Mouse (Mus musculus) heart, embryonic 11.5 days (tissue): ENCODE data around the gene Ezr. TPM values are rescaled to one million over a fixed set of nuclear protein-coding genes. Genes with fewer than 3 reads are reported as not detected.
A peak's percentile ranks its signal among the peaks of the same experiment; 100 is the strongest.

Experiments used
- ATAC-seq: fragments of 200-750 bp; cut with Nextera tagmentation; replicated peaks from 2 replicates; pipeline ENCODE4 v1.8.0; 2017; ENCODE audit warnings: moderate library complexity; ENCODE audit not compliant: insufficient number of reproducible peaks, low FRiP score, low TSS enrichment
- H3K27ac ChIP-seq: fragments of 300-500 bp; sonication (generic); 2 replicates; pipeline ENCODE4 v1.5.1; 2014; ENCODE audit warnings: mild to moderate bottlenecking, low read depth, low read length
- H3K27me3 ChIP-seq: fragments of 300-500 bp; sonication (generic); 2 replicates; pipeline ENCODE4 v1.6.1; 2014; ENCODE audit warnings: mild to moderate bottlenecking, low read length, mixed read lengths; ENCODE audit not compliant: control insufficient read depth, insufficient read depth
- H3K36me3 ChIP-seq: fragments of 300-500 bp; sonication (generic); 2 replicates; pipeline ENCODE4 v1.6.1; 2014; ENCODE audit warnings: mild to moderate bottlenecking, low read length, moderate library complexity, mixed read lengths; ENCODE audit not compliant: control insufficient read depth, insufficient read depth
- H3K4me1 ChIP-seq: fragments of 300-500 bp; sonication (generic); 2 replicates; pipeline ENCODE4 v1.6.1; 2014; ENCODE audit warnings: low read length; ENCODE audit not compliant: control insufficient read depth, insufficient read depth
- H3K4me2 ChIP-seq: fragments of 300-500 bp; sonication (generic); 2 replicates; pipeline ENCODE4 v1.6.1; 2014; ENCODE audit warnings: mild to moderate bottlenecking, moderate library complexity
- H3K4me3 ChIP-seq: fragments of 300-500 bp; sonication (generic); 2 replicates; pipeline ENCODE4 v1.5.1; 2014; ENCODE audit warnings: low read depth, low read length
- H3K9ac ChIP-seq: fragments of 300-500 bp; sonication (generic); 2 replicates; pipeline ENCODE4 v1.6.1; 2014; ENCODE audit warnings: mild to moderate bottlenecking, low read depth, low read length, moderate library complexity
- H3K9me3 ChIP-seq: fragments of 300-500 bp; sonication (generic); replicated peaks from 2 replicates; pipeline ENCODE4 v1.6.1; 2016; ENCODE audit warnings: low read length; ENCODE audit not compliant: control insufficient read depth
- WGBS: fragments of 180-500 bp; shearing (Covaris S2); extraction: QIAGEN DNeasy Blood & Tissue Kit; methylation state at CpG from one replicate; pipeline ENCODE4 v1.1.7; 2014; ENCODE audit not compliant: insufficient replicate concordance; 5-methylcytosine and 5-hydroxymethylcytosine counted together
- polyA plus RNA-seq: library from polyadenylated mRNA; unstranded; fragments of >200 nt; fragmentation: Nextera tagmentation; extraction: Ambion mirVana; gene quantifications from 2 replicates; pipeline ENCODE4 v1.2.1, GENCODE M21; 2014

The Ezr gene
- polyA plus RNA-seq, 1 experiment from 2014 or later, result 89.2 TPM

DNA sequence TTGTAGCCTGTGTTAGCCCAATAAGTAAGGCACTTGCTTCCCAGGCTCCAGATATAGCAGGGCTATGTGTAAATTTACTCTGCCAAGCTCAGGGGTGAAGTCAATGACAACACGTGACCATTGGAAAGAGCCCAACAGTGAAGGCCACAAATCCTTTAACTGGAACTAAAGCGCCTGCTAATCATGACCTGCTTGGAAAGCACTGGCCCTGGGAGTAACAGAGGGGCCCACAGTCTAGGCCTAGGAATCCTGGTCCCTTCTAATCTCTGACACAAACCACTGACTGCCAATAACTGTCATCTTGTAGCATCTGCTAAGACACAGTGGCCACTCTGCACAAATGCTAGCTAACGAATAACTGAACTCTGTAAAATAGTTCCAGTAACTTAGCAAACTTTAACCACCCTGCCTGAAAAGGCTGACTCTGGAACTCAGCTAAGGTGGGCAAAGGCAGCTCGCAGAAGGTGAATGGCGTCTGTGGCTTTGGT is 14.2 kb downstream of the Ezr start:
- Histone ChIP-seq H3K4me1 (peaks cover 59% of the 10 kb centered on the region), H3K27me3 (no peaks in the 10 kb centered on the region), H3K4me3 (no peak overlapping the region), H3K9ac (no peak overlapping the region), H3K27ac (peak overlapping the region; percentile 31), H3K36me3 (no peaks in the 10 kb centered on the region), H3K4me2 (no peak overlapping the region), H3K9me3 (no peaks in the 10 kb centered on the region)
- 77% methylated on average over 5 of the region's 5 CpGs for WGBS
- no peak for ATAC-seq

DNA sequence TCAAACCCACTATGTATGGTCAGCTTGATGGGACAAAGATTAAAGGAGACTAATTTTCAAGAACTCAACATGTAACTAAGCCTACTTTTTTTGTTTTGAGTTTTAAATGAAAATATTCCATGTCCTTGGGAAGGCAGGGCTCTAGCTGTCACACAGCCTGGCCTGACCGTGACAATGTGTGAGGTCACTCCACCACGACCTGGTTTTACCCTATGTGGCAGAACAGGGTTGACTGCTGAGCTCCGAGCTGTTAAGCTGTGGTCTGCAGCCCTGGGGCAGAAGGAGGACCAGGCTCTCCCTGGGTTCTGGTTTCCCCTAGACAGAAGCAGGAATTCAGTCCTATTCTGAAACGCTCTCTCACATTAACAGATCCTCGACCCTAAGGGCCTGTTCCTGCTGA is 14.8 kb downstream of the Ezr start:
- no peak overlapping the region for H3K4me2 ChIP-seq
- ATAC-seq, result no peak
- H3K9me3 ChIP-seq, result no peaks in the 10 kb centered on the region
- no peaks in the 10 kb centered on the region for H3K36me3 ChIP-seq
- no peak overlapping the region for H3K4me3 ChIP-seq
- H3K9ac ChIP-seq, result no peak overlapping the region
- WGBS, result 51% methylated on average over 5 of the region's 5 CpGs
- peak overlapping the region; percentile 31 for H3K27ac ChIP-seq
- no peaks in the 10 kb centered on the region for H3K27me3 ChIP-seq
- peaks cover 64% of the 10 kb centered on the region for H3K4me1 ChIP-seq

DNA sequence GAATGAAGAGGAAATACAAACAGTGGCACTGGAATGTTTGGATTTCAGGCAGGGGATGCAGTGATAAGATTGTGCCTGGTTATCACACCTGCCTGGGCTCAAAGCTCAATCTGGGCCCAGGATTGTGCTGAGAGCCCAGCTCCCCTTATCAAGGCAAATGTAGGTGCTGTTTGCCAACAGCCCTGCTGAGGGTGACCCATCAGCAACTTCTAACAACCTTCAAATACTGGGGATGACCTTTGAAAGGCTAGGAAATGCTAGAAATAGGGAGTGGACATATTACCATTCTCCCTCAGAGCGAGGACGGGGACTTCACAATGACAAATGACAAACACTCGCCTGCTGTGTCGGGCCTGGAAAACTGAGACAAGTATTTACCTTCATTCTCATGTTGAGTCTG is 15.8 kb downstream of the Ezr start:
- Histone ChIP-seq H3K4me3 (no peak overlapping the region), H3K4me1 (peaks cover 62% of the 10 kb centered on the region), H3K9ac (no peak overlapping the region), H3K27ac (peak overlapping the region; percentile 69; the same call in 1 of the 2 replicates), H3K9me3 (no peaks in the 10 kb centered on the region), H3K4me2 (no peak overlapping the region), H3K36me3 (no peaks in the 10 kb centered on the region), H3K27me3 (no peaks in the 10 kb centered on the region)
- no peak for ATAC-seq
- 66% methylated on average over 4 of the region's 4 CpGs for WGBS

DNA sequence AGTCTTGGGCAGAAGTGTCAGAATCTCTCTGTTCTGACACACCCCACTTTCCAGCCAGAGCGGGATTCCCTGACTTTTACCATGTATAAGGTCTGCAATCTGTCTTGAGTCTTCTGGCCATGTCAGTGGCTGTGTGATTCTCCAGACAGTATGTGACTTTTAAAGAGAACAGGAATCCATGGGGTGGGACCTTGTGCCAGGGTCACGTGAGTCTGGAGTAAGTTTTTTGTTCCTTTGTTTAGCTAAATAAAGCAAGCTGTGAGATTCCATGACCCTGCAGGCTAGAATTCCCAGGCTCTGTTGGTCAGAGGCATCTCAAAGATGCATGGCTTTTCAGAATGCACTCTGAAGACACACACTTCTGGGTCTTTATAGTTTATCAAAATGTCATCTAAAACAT is 16.7 kb downstream of the Ezr start:
- peak overlapping the region; percentile 69 for H3K27ac ChIP-seq
- H3K4me2 ChIP-seq, result no peak overlapping the region
- H3K36me3 ChIP-seq, result no peaks in the 10 kb centered on the region

DNA sequence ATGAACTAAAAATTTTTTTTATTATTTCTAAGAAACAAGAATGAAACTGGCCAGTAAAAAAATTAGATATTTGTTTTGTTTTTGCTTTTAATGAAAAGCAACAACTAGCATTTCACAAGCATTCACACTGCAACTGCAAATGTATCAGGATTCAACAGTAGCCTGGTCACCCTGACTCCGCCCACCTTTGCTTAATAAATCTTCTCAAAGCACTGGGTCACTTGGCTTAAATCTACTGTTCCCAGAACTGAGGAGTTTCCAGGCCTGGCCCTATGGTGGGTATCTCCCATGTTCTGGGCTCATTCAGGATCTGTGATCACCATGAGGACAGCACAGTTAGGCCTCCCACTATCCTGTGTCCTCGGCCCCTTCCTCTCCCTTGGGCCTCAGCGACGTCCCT is 17.9 kb downstream of the Ezr start:
- H3K4me3 ChIP-seq, result no peak overlapping the region
- H3K9me3 ChIP-seq, result no peaks in the 10 kb centered on the region
- no peak overlapping the region for H3K27ac ChIP-seq
- H3K4me1 ChIP-seq, result peaks cover 65% of the 10 kb centered on the region
- H3K27me3 ChIP-seq, result no peaks in the 10 kb centered on the region
- H3K36me3 ChIP-seq, result no peaks in the 10 kb centered on the region
- no peak overlapping the region for H3K4me2 ChIP-seq
- ATAC-seq, result no peak
- WGBS, result 79% methylated on average over 4 of the region's 4 CpGs
- H3K9ac ChIP-seq, result no peak overlapping the region

More for the DNA sequence above, 16.7 kb downstream of the Ezr start:
- no peaks in the 10 kb centered on the region for H3K9me3 ChIP-seq
- no peak for ATAC-seq
- no peak overlapping the region for H3K4me3 ChIP-seq
- H3K4me1 ChIP-seq, result peaks cover 60% of the 10 kb centered on the region
- 24% methylated on average over 2 of the region's 2 CpGs for WGBS
- H3K9ac ChIP-seq, result no peak overlapping the region
- H3K27me3 ChIP-seq, result no peaks in the 10 kb centered on the region

DNA sequence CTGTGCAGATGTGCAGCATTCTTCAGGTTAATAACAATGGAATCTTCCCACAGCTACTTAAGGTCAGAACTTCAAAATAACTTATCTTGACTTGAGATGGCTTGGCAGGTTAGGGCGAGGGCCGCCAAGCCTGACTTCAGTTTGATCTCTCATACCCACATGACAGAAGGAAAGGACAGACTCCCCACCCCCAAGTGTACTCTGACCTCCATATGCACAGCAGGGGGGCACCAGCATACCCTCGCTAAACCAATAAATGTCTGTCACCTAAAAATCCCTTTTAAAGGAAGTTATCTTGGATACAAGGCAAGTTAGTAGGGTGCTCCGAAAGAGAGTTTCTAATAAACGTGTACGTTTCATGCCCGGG is 18.4 kb downstream of the Ezr start:
- no peaks in the 10 kb centered on the region for H3K36me3 ChIP-seq
- H3K4me1 ChIP-seq, result peaks cover 63% of the 10 kb centered on the region
- H3K27ac ChIP-seq, result no peak overlapping the region
- WGBS, result 62% methylated on average over 7 of the region's 7 CpGs
- no peaks in the 10 kb centered on the region for H3K27me3 ChIP-seq
- H3K9ac ChIP-seq, result no peak overlapping the region
- H3K9me3 ChIP-seq, result no peaks in the 10 kb centered on the region
- no peak for ATAC-seq
- H3K4me3 ChIP-seq, result no peak overlapping the region
- H3K4me2 ChIP-seq, result no peak overlapping the region

DNA sequence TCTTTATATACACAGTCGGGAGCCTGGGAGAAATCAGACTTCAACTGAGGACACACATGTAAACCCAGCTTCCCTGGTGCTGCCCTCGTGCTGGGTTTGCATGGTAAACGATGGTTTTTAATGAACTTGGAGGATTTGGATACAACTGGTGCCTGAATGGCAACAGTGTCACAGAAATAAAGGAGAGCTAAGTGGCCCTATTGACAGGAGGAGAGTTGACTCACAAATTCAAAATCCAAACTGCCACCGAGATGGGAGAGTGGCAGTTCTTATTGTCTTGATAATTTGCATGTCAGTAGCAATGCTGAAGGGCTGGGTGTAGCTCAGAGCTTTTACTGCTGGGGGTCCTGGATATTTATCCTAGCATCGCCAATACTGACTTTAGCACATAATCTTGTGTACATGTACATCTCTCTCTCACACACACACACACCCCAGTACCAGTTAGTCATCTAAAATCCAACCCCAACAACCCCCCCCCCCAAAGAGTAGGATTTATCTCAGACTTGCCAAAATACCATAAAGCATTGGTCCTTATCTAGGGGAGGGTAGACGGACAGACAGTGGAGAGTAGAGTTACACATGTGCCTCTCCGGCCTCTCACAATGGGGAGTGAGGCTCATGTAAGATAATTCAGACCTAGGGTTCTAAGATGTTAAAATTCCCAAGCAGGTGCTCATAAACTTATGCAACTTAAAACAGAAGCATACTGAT is 18.9 kb downstream of the Ezr start:
- peaks cover 63% of the 10 kb centered on the region for H3K4me1 ChIP-seq
- WGBS, result 57% methylated on average over 7 of the region's 7 CpGs
- ATAC-seq, result no peak

DNA sequence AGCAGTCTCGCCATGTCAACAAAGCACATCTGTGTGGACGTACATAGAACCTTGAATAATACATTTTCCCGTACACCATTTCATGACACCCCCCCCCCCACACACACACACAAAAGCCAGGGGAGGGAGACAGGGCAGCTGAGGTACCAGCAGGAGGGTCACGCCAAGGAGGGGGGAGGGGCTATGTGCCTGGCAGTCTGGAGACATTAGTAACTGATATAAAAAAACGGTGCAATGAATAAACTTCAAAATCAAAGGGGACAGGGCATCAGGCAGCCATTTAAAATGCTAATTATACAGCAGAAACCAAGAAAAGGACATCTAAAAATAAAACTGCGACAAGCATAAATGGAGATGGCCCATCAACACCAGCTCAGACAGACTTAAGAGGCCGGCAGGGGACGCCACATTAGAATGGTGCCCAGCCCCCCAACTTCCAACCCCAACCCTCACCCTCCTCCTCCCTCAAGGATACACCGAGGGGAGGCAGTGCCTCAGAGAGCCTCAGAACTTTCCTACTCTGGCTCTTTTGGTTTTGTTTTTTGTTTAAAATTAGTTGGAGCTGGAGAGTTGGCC is 22.8 kb downstream of the Ezr start:
- Histone ChIP-seq H3K4me1 (peaks cover 25% of the 10 kb centered on the region), H3K36me3 (no peaks in the 10 kb centered on the region), H3K4me3 (no peak overlapping the region), H3K4me2 (no peak overlapping the region), H3K27ac (no peak overlapping the region), H3K9ac (no peak overlapping the region), H3K9me3 (no peaks in the 10 kb centered on the region), H3K27me3 (no peaks in the 10 kb centered on the region)
- WGBS, result 44% methylated on average over 9 of the region's 9 CpGs
- ATAC-seq, result no peak

More for the DNA sequence above, 18.9 kb downstream of the Ezr start:
- Histone ChIP-seq H3K36me3 (no peaks in the 10 kb centered on the region), H3K4me2 (no peak overlapping the region), H3K27me3 (no peaks in the 10 kb centered on the region), H3K9me3 (no peaks in the 10 kb centered on the region), H3K9ac (no peak overlapping the region), H3K4me3 (no peak overlapping the region), H3K27ac (no peak overlapping the region)

DNA sequence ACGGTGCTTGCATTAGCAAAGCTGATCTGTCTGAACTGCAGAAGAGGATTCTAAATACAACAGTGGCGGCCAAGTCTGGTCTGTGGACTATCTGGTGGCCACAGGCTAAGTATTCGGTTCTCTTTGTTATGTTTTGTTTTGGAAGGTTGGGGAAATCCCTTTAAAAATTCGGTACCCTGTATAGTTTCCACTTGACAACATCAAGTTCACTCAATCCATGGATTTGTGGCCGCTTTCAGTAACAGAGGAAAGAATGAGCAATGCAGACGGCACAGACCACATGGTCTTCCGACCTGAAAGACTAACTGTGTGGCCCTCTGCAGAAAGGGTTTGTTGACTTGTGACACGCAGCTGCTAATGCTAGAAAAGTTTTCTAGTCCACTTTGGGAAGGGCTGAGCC is 23.7 kb downstream of the Ezr start:
- no peak overlapping the region for H3K27ac ChIP-seq
- 79% methylated on average over 8 of the region's 8 CpGs for WGBS
- H3K4me2 ChIP-seq, result no peak overlapping the region
- ATAC-seq, result no peak
- no peaks in the 10 kb centered on the region for H3K9me3 ChIP-seq
- H3K36me3 ChIP-seq, result no peaks in the 10 kb centered on the region
- H3K27me3 ChIP-seq, result no peaks in the 10 kb centered on the region
- H3K4me3 ChIP-seq, result no peak overlapping the region
- H3K4me1 ChIP-seq, result peaks cover 18% of the 10 kb centered on the region
- H3K9ac ChIP-seq, result no peak overlapping the region
